Mouse (Mus musculus): ENCODE results near the gene Mylk4. TPM values are rescaled to one million over a fixed set of nuclear protein-coding genes. Genes with fewer than 3 reads are reported as not detected.

Mylk4 gene
- polyA plus RNA-seq, 1 experiment = not detected

DNA sequence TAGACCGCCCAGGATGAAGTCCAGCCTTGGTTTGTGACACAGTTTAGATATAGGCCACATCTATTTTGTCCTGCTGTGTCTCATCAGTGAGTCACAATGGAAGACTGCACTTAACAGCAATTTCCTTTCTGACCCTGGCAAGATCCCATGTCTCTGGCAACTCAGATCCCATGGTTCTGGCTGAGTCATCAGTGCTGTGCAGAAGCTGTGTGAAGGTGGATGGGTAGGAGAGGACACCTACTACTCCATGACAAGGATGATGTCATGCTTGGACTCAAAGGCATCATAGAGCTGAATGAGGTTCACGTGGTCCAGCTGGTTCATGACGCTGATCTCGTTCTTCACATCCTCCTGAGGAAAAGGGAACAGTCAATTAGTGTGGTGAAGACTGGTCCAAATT is 62.0 kb downstream of the Mylk4 start:
- no peaks in the 10 kb centered on the region for H3K27me3 ChIP-seq (ENCODE audit: control insufficient read depth, insufficient read depth, low read length, poor library complexity, severe bottlenecking)
- TF ChIP-seq POLR2A (IDR thresholded peaks at IDR 0.05; ENCODE audit: insufficient read depth, low read length) (no peak), CTCF (IDR thresholded peaks at IDR 0.05; ENCODE audit: low read depth, low read length) (no peak), EP300 (IDR thresholded peaks at IDR 0.05; ENCODE audit: insufficient read depth, low read depth, low read length) (no peak)
- H3K27ac ChIP-seq (ENCODE audit: insufficient read depth, low read length) = no peak overlapping the region
- H3K9ac ChIP-seq (ENCODE audit: low read depth, poor library complexity, severe bottlenecking) = no peak overlapping the region
- no peaks in the 10 kb centered on the region for H3K36me3 ChIP-seq (ENCODE audit: control insufficient read depth, insufficient read depth, low read length, poor library complexity, severe bottlenecking)
- no peak overlapping the region for H3K4me3 ChIP-seq (ENCODE audit: low read depth, low read length)
- 0 out of 2 replicates have a peak, but pooled peaks cover 2% of the 10 kb centered on the region for H3K9me3 ChIP-seq (replicated peaks; ENCODE audit: control insufficient read depth, insufficient read depth, low read length, poor library complexity, severe bottlenecking)
- H3K4me1 ChIP-seq (ENCODE audit: control insufficient read depth, insufficient read depth, low read length) = no peaks in the 10 kb centered on the region

GRCm38 (mm10) chr13:32719284-32719683 is 64.5 kb downstream of the Mylk4 start:
- Histone ChIP-seq H3K4me3 (ENCODE audit: low read depth, low read length) (no peak overlapping the region), H3K9me3 (replicated peaks; ENCODE audit: control insufficient read depth, insufficient read depth, low read length, poor library complexity, severe bottlenecking) (0 out of 2 replicates have a peak, but pooled peaks cover 2% of the 10 kb centered on the region), H3K36me3 (ENCODE audit: control insufficient read depth, insufficient read depth, low read length, poor library complexity, severe bottlenecking) (no peaks in the 10 kb centered on the region)

GRCm38 (mm10) chr13:32717709-32718108 is 66.0 kb downstream of the Mylk4 start:
- H3K36me3 ChIP-seq (ENCODE audit: control insufficient read depth, insufficient read depth, low read length, poor library complexity, severe bottlenecking) = no peaks in the 10 kb centered on the region
- H3K9me3 ChIP-seq (replicated peaks; ENCODE audit: control insufficient read depth, insufficient read depth, low read length, poor library complexity, severe bottlenecking) = 0 out of 2 replicates have a peak, but pooled peaks cover 2% of the 10 kb centered on the region
- H3K4me3 ChIP-seq (ENCODE audit: low read depth, low read length) = no peak overlapping the region
- H3K9ac ChIP-seq (ENCODE audit: low read depth, poor library complexity, severe bottlenecking) = no peak overlapping the region
- no peak overlapping the region for H3K27ac ChIP-seq (ENCODE audit: insufficient read depth, low read length)
- no peaks in the 10 kb centered on the region for H3K4me1 ChIP-seq (ENCODE audit: control insufficient read depth, insufficient read depth, low read length)
- no peak for TF ChIP-seq EP300 (IDR thresholded peaks at IDR 0.05; ENCODE audit: insufficient read depth, low read depth, low read length)
- no peak for TF ChIP-seq POLR2A (IDR thresholded peaks at IDR 0.05; ENCODE audit: insufficient read depth, low read length)
- TF ChIP-seq CTCF (IDR thresholded peaks at IDR 0.05; ENCODE audit: low read depth, low read length) = no peak
- no peaks in the 10 kb centered on the region for H3K27me3 ChIP-seq (ENCODE audit: control insufficient read depth, insufficient read depth, low read length, poor library complexity, severe bottlenecking)

More at GRCm38 (mm10) chr13:32719284-32719683, 64.5 kb downstream of the Mylk4 start:
- Histone ChIP-seq H3K4me1 (ENCODE audit: control insufficient read depth, insufficient read depth, low read length) (no peaks in the 10 kb centered on the region), H3K9ac (ENCODE audit: low read depth, poor library complexity, severe bottlenecking) (no peak overlapping the region), H3K27me3 (ENCODE audit: control insufficient read depth, insufficient read depth, low read length, poor library complexity, severe bottlenecking) (no peaks in the 10 kb centered on the region), H3K27ac (ENCODE audit: insufficient read depth, low read length) (no peak overlapping the region)
- TF ChIP-seq POLR2A (IDR thresholded peaks at IDR 0.05; ENCODE audit: insufficient read depth, low read length) = no peak
- TF ChIP-seq EP300 (IDR thresholded peaks at IDR 0.05; ENCODE audit: insufficient read depth, low read depth, low read length) = no peak
- TF ChIP-seq CTCF (IDR thresholded peaks at IDR 0.05; ENCODE audit: low read depth, low read length) = no peak

- Histone ChIP-seq H3K9me3 (replicated peaks; ENCODE audit: control insufficient read depth, insufficient read depth, low read length, poor library complexity, severe bottlenecking) (no peaks in the 10 kb centered on the region), H3K4me3 (ENCODE audit: low read depth, low read length) (no peak overlapping the region), H3K36me3 (ENCODE audit: control insufficient read depth, insufficient read depth, low read length, poor library complexity, severe bottlenecking) (no peaks in the 10 kb centered on the region), H3K4me1 (ENCODE audit: control insufficient read depth, insufficient read depth, low read length) (no peaks in the 10 kb centered on the region), H3K27ac (ENCODE audit: insufficient read depth, low read length) (no peak overlapping the region), H3K27me3 (ENCODE audit: control insufficient read depth, insufficient read depth, low read length, poor library complexity, severe bottlenecking) (no peaks in the 10 kb centered on the region), H3K9ac (ENCODE audit: low read depth, poor library complexity, severe bottlenecking) (no peak overlapping the region)
- TF ChIP-seq CTCF (IDR thresholded peaks at IDR 0.05; ENCODE audit: low read depth, low read length) (no peak), POLR2A (IDR thresholded peaks at IDR 0.05; ENCODE audit: insufficient read depth, low read length) (no peak), EP300 (IDR thresholded peaks at IDR 0.05; ENCODE audit: insufficient read depth, low read depth, low read length) (no peak)
These were observed 71.2 kb downstream of the Mylk4 start for GRCm38 (mm10) chr13:32712568-32712967.

- no peak overlapping the region for H3K9ac ChIP-seq (ENCODE audit: low read depth, poor library complexity, severe bottlenecking)
- no peak overlapping the region for H3K27ac ChIP-seq (ENCODE audit: insufficient read depth, low read length)
- no peak for TF ChIP-seq EP300 (IDR thresholded peaks at IDR 0.05; ENCODE audit: insufficient read depth, low read depth, low read length)
- no peak for TF ChIP-seq POLR2A (IDR thresholded peaks at IDR 0.05; ENCODE audit: insufficient read depth, low read length)
- no peak for TF ChIP-seq CTCF (IDR thresholded peaks at IDR 0.05; ENCODE audit: low read depth, low read length)
These were observed 75.9 kb downstream of the Mylk4 start for GRCm38 (mm10) chr13:32707894-32708293.

GRCm38 (mm10) chr13:32706651-32707288 is 77.0 kb downstream of the Mylk4 start:
- no peaks in the 10 kb centered on the region for H3K36me3 ChIP-seq (ENCODE audit: control insufficient read depth, insufficient read depth, low read length, poor library complexity, severe bottlenecking)
- H3K4me3 ChIP-seq (ENCODE audit: low read depth, low read length) = no peak overlapping the region
- H3K9ac ChIP-seq (ENCODE audit: low read depth, poor library complexity, severe bottlenecking) = no peak overlapping the region
- no peaks in the 10 kb centered on the region for H3K27me3 ChIP-seq (ENCODE audit: control insufficient read depth, insufficient read depth, low read length, poor library complexity, severe bottlenecking)
- no peaks in the 10 kb centered on the region for H3K9me3 ChIP-seq (replicated peaks; ENCODE audit: control insufficient read depth, insufficient read depth, low read length, poor library complexity, severe bottlenecking)
- H3K4me1 ChIP-seq (ENCODE audit: control insufficient read depth, insufficient read depth, low read length) = no peaks in the 10 kb centered on the region
- no peak for TF ChIP-seq EP300 (IDR thresholded peaks at IDR 0.05; ENCODE audit: insufficient read depth, low read depth, low read length)
- no peak overlapping the region for H3K27ac ChIP-seq (ENCODE audit: insufficient read depth, low read length)

More at GRCm38 (mm10) chr13:32707894-32708293, 75.9 kb downstream of the Mylk4 start:
- Histone ChIP-seq H3K4me1 (ENCODE audit: control insufficient read depth, insufficient read depth, low read length) (no peaks in the 10 kb centered on the region), H3K4me3 (ENCODE audit: low read depth, low read length) (no peak overlapping the region), H3K9me3 (replicated peaks; ENCODE audit: control insufficient read depth, insufficient read depth, low read length, poor library complexity, severe bottlenecking) (no peaks in the 10 kb centered on the region), H3K36me3 (ENCODE audit: control insufficient read depth, insufficient read depth, low read length, poor library complexity, severe bottlenecking) (no peaks in the 10 kb centered on the region), H3K27me3 (ENCODE audit: control insufficient read depth, insufficient read depth, low read length, poor library complexity, severe bottlenecking) (no peaks in the 10 kb centered on the region)

Measured in ES-Bruce4 (cell line).